Mouse (Mus musculus): ENCODE measurements around the gene Eme2. TPM values are rescaled to one million over a fixed set of nuclear protein-coding genes. Genes with fewer than 3 reads are reported as not detected.

Gene Eme2
- total RNA-seq, 1 experiment, result 21.8 TPM

- in situ Hi-C loops (cut with MboI; ENCODE audit: low sequenced_read_pairs in 2 of 2, unreplicated experiment in 2 of 2), result no loop called here
- Histone ChIP-seq H3K4me3 (ENCODE audit: insufficient read depth in 1 of 2, low read depth in 1 of 2, low read length in 2 of 2, poor library complexity in 1 of 2, severe bottlenecking in 1 of 2) (no peak overlapping the region), H3K27ac (ENCODE audit: insufficient read depth, low read depth, low read length, poor library complexity, severe bottlenecking) (no peak overlapping the region), H3K9me3 (ENCODE audit: control insufficient read depth, insufficient read depth, low read depth, low read length) (no peaks in the 10 kb centered on the region), H3K9ac (ENCODE audit: insufficient read depth, low read depth, low read length, poor library complexity, severe bottlenecking) (no peak overlapping the region), H3K36me3 (ENCODE audit: control insufficient read depth, insufficient read depth, low read length, poor library complexity, severe bottlenecking) (peaks cover 45% of the 10 kb centered on the region), H3K4me1 (ENCODE audit: control insufficient read depth in 2 of 2, insufficient read depth in 2 of 2, low read length in 2 of 2, poor library complexity in 1 of 2) (peaks cover 0 to 14% of the 10 kb centered on the region in 2 experiments; a peak in 2 of 4 replicates)
- no peak for DNase-seq (ENCODE audit: low read depth, low spot score)
- TF ChIP-seq CHD2 (IDR thresholded peaks at IDR 0.05; ENCODE audit: low read depth, low read length), result no peak
- no peak for TF ChIP-seq ZNF384 (IDR thresholded peaks at IDR 0.05; ENCODE audit: low read depth, low read length)
- no peak for TF ChIP-seq ZC3H11A (IDR thresholded peaks at IDR 0.05; ENCODE audit: borderline replicate concordance, low read depth, low read length)
- TF ChIP-seq HCFC1 (IDR thresholded peaks at IDR 0.05; ENCODE audit: borderline replicate concordance, insufficient read depth, low read length), result no peak
- no peak for TF ChIP-seq MAFK (IDR thresholded peaks at IDR 0.05; ENCODE audit: insufficient read depth, low read depth, low read length)
Observed at GRCm38 (mm10) chr17:24898041-24898854, 3.4 kb upstream of the Eme2 start.

GRCm38 (mm10) chr17:24897600-24897999, 2.7 kb upstream of the Eme2 start:
- TF ChIP-seq ZC3H11A (IDR thresholded peaks at IDR 0.05; ENCODE audit: borderline replicate concordance, low read depth, low read length) (no peak), ZNF384 (IDR thresholded peaks at IDR 0.05; ENCODE audit: low read depth, low read length) (no peak), HCFC1 (IDR thresholded peaks at IDR 0.05; ENCODE audit: borderline replicate concordance, insufficient read depth, low read length) (no peak), CHD2 (IDR thresholded peaks at IDR 0.05; ENCODE audit: low read depth, low read length) (no peak), MAFK (IDR thresholded peaks at IDR 0.05; ENCODE audit: insufficient read depth, low read depth, low read length) (no peak)
- Histone ChIP-seq H3K9ac (ENCODE audit: insufficient read depth, low read depth, low read length, poor library complexity, severe bottlenecking) (no peak overlapping the region), H3K27ac (ENCODE audit: insufficient read depth, low read depth, low read length, poor library complexity, severe bottlenecking) (no peak overlapping the region), H3K9me3 (ENCODE audit: control insufficient read depth, insufficient read depth, low read depth, low read length) (no peaks in the 10 kb centered on the region), H3K4me1 (ENCODE audit: control insufficient read depth in 2 of 2, insufficient read depth in 2 of 2, low read length in 2 of 2, poor library complexity in 1 of 2) (peaks cover 0 to 14% of the 10 kb centered on the region in 2 experiments; a peak in 2 of 4 replicates), H3K4me3 (ENCODE audit: insufficient read depth in 1 of 2, low read depth in 1 of 2, low read length in 2 of 2, poor library complexity in 1 of 2, severe bottlenecking in 1 of 2) (0 out of 4 replicates have a peak overlapping the region, but pooled peaks of 1 of the 2 experiments have one; percentile 83), H3K36me3 (ENCODE audit: control insufficient read depth, insufficient read depth, low read length, poor library complexity, severe bottlenecking) (peaks cover 52% of the 10 kb centered on the region)
- in situ Hi-C loops (cut with MboI; ENCODE audit: low sequenced_read_pairs in 2 of 2, unreplicated experiment in 2 of 2), result no loop called here
- DNase-seq (ENCODE audit: low read depth, low spot score), result no peak

GRCm38 (mm10) chr17:24896993-24897269, 2.0 kb upstream of the Eme2 start:
- peaks cover 54% of the 10 kb centered on the region for H3K36me3 ChIP-seq (ENCODE audit: control insufficient read depth, insufficient read depth, low read length, poor library complexity, severe bottlenecking)
- no peak for DNase-seq (ENCODE audit: low read depth, low spot score)
- H3K4me1 ChIP-seq (ENCODE audit: control insufficient read depth in 2 of 2, insufficient read depth in 2 of 2, low read length in 2 of 2, poor library complexity in 1 of 2), result peaks cover 0 to 14% of the 10 kb centered on the region in 2 experiments; a peak in 2 of 4 replicates
- no peaks in the 10 kb centered on the region for H3K9me3 ChIP-seq (ENCODE audit: control insufficient read depth, insufficient read depth, low read depth, low read length)
- in situ Hi-C loops (cut with MboI; ENCODE audit: low sequenced_read_pairs in 2 of 2, unreplicated experiment in 2 of 2), result no loop called here
- no peak for TF ChIP-seq CHD2 (IDR thresholded peaks at IDR 0.05; ENCODE audit: low read depth, low read length)
- no peak for TF ChIP-seq MAFK (IDR thresholded peaks at IDR 0.05; ENCODE audit: insufficient read depth, low read depth, low read length)
- no peak for TF ChIP-seq ZNF384 (IDR thresholded peaks at IDR 0.05; ENCODE audit: low read depth, low read length)
- no peak for TF ChIP-seq ZC3H11A (IDR thresholded peaks at IDR 0.05; ENCODE audit: borderline replicate concordance, low read depth, low read length)
- no peak for TF ChIP-seq HCFC1 (IDR thresholded peaks at IDR 0.05; ENCODE audit: borderline replicate concordance, insufficient read depth, low read length)
- no peak overlapping the region for H3K27ac ChIP-seq (ENCODE audit: insufficient read depth, low read depth, low read length, poor library complexity, severe bottlenecking)
- peak overlapping the region; percentile 83 to 88 for H3K4me3 ChIP-seq (ENCODE audit: insufficient read depth in 1 of 2, low read depth in 1 of 2, low read length in 2 of 2, poor library complexity in 1 of 2, severe bottlenecking in 1 of 2)
- peak overlapping the region; percentile 78 for H3K9ac ChIP-seq (ENCODE audit: insufficient read depth, low read depth, low read length, poor library complexity, severe bottlenecking)

- Histone ChIP-seq H3K4me1 (ENCODE audit: control insufficient read depth in 2 of 2, insufficient read depth in 2 of 2, low read length in 2 of 2, poor library complexity in 1 of 2) (peaks cover 0 to 14% of the 10 kb centered on the region in 2 experiments; a peak in 2 of 4 replicates), H3K9me3 (ENCODE audit: control insufficient read depth, insufficient read depth, low read depth, low read length) (no peaks in the 10 kb centered on the region), H3K36me3 (ENCODE audit: control insufficient read depth, insufficient read depth, low read length, poor library complexity, severe bottlenecking) (peaks cover 53% of the 10 kb centered on the region), H3K4me3 (ENCODE audit: insufficient read depth in 1 of 2, low read depth in 1 of 2, low read length in 2 of 2, poor library complexity in 1 of 2, severe bottlenecking in 1 of 2) (peak within 1 kb of the TSS; percentile 83 to 88), H3K27ac (ENCODE audit: insufficient read depth, low read depth, low read length, poor library complexity, severe bottlenecking) (peak within 1 kb of the TSS; percentile 3; the same call in 1 of the 2 replicates), H3K9ac (ENCODE audit: insufficient read depth, low read depth, low read length, poor library complexity, severe bottlenecking) (peak within 1 kb of the TSS; percentile 87)
- DNase-seq (ENCODE audit: low read depth, low spot score), result no peak
- in situ Hi-C loops (cut with MboI; ENCODE audit: low sequenced_read_pairs in 2 of 2, unreplicated experiment in 2 of 2), result no loop called here
- no peak for TF ChIP-seq ZC3H11A (IDR thresholded peaks at IDR 0.05; ENCODE audit: borderline replicate concordance, low read depth, low read length)
Observed at GRCm38 (mm10) chr17:24896241-24896992, 1.5 kb upstream of the Eme2 start, which contains the start of gene Nme3. TSS of gene Nme3 (plus strand) at chr17:24896500.

Data from ES-E14 (cell line).